Mouse (Mus musculus) myocyte (in vitro differentiated cells): ENCODE measurements around the gene Cdh5. TPM values are rescaled to one million over a fixed set of nuclear protein-coding genes. Genes with fewer than 3 reads are reported as not detected.
"Not testable (repeated sequence)": the region's sequence is repeated elsewhere in the genome, so short reads cannot be mapped to it uniquely, and the experiment has no call there.

Experiments used
- H3K27me3 ChIP-seq: one replicate; pipeline ENCODE4 v1.6.1; 2011; ENCODE audit not compliant: control insufficient read depth, insufficient read depth, insufficient read length
- H3K36me3 ChIP-seq: one replicate; pipeline ENCODE4 v1.6.1; 2011; ENCODE audit not compliant: control insufficient read depth, insufficient read depth
- H3K4me2 ChIP-seq: one replicate; pipeline ENCODE4 v1.6.1; 2011; ENCODE audit warnings: low read depth, control low read depth
- H3K4me3 ChIP-seq: one replicate; pipeline ENCODE4 v1.5.1; 2011; ENCODE audit warnings: mild to moderate bottlenecking, control low read depth, moderate library complexity
- H3K79me2 ChIP-seq: one replicate; pipeline ENCODE4 v1.6.1; 2011; ENCODE audit not compliant: control insufficient read depth, insufficient read depth
- H3ac ChIP-seq: one replicate; pipeline ENCODE4 v1.6.1; 2011; ENCODE audit not compliant: control insufficient read depth, insufficient read length
- CEBPB ChIP-seq: IDR thresholded peaks from 2 replicates; pipeline ENCODE4 v1.6.1; 2011; ENCODE audit warnings: mild to moderate bottlenecking, moderate library complexity; ENCODE audit not compliant: poor library complexity, insufficient read depth, severe bottlenecking
- E2F4 ChIP-seq: IDR thresholded peaks from one replicate; pipeline ENCODE4 v1.6.1; 2011; ENCODE audit warnings: mild to moderate bottlenecking, control low read depth, moderate library complexity; ENCODE audit not compliant: insufficient read depth
- MAX ChIP-seq: IDR thresholded peaks from one replicate; pipeline ENCODE4 v1.6.1; 2011; ENCODE audit warnings: low read depth, mild to moderate bottlenecking, control low read depth
- MYOD1 ChIP-seq, 3 experiments: IDR thresholded peaks; one replicate each; pipeline ENCODE4 v1.6.1; 2011; ENCODE audit warnings: control low read depth in 2 of 3, low read depth in 2 of 3, mild to moderate bottlenecking in 2 of 3, moderate library complexity in 1 of 3; ENCODE audit not compliant: insufficient read length in 2 of 3, control insufficient read depth in 1 of 3
- MYOG ChIP-seq, 3 experiments: IDR thresholded peaks; one replicate each; pipeline ENCODE4 v1.6.1; 2011; ENCODE audit warnings: control low read depth in 2 of 3, low read depth in 2 of 3, mild to moderate bottlenecking in 2 of 3; ENCODE audit not compliant: insufficient read length in 2 of 3, control insufficient read depth in 1 of 3, insufficient read depth in 1 of 3
- POLR2A ChIP-seq: IDR thresholded peaks from one replicate; pipeline ENCODE4 v1.6.1; 2011; ENCODE audit warnings: low read depth, mild to moderate bottlenecking, control low read depth, moderate library complexity; ENCODE audit not compliant: insufficient read length
- POLR2AphosphoS2 ChIP-seq: IDR thresholded peaks from one replicate; pipeline ENCODE4 v1.6.1; 2011; ENCODE audit warnings: low read depth, control low read depth; ENCODE audit not compliant: insufficient read length
- REST ChIP-seq: IDR thresholded peaks from one replicate; pipeline ENCODE4 v1.6.1; 2011; ENCODE audit warnings: mild to moderate bottlenecking, control low read depth, moderate library complexity; ENCODE audit not compliant: insufficient read depth, insufficient read length
- SRF ChIP-seq: IDR thresholded peaks from one replicate; pipeline ENCODE4 v1.6.1; 2011; ENCODE audit warnings: low read depth; ENCODE audit not compliant: control insufficient read depth, insufficient read length
- TCF12 ChIP-seq: IDR thresholded peaks from one replicate; pipeline ENCODE4 v1.6.1; 2011; ENCODE audit warnings: mild to moderate bottlenecking, control low read depth; ENCODE audit not compliant: poor library complexity, insufficient read depth, severe bottlenecking
- TCF3 ChIP-seq: IDR thresholded peaks from one replicate; pipeline ENCODE4 v1.6.1; 2011; ENCODE audit warnings: low read depth, control low read depth; ENCODE audit not compliant: insufficient read length
- USF1 ChIP-seq: IDR thresholded peaks from one replicate; pipeline ENCODE4 v1.6.1; 2011; ENCODE audit warnings: low read depth, mild to moderate bottlenecking, control low read depth, moderate library complexity
- polyA plus RNA-seq: library from polyadenylated mRNA; unstranded; fragments of >200 nt; fragmentation: generic; extraction: Trizol; gene quantifications from one replicate; pipeline ENCODE4 v1.2.1, GENCODE M21; 2012; ENCODE audit warnings: missing spikeins

Gene Cdh5
- polyA plus RNA-seq, 1 experiment = 0.11 TPM

GRCm38 (mm10) chr8:104065223-104065622 is 36.2 kb upstream of the Cdh5 start:
- no peaks in the 10 kb centered on the region for H3K36me3 ChIP-seq
- H3K4me2 ChIP-seq = no peak overlapping the region
- no peak overlapping the region for H3K4me3 ChIP-seq
- H3K27me3 ChIP-seq = no peaks in the 10 kb centered on the region
- no peak overlapping the region for H3ac ChIP-seq
- no peaks in the 10 kb centered on the region for H3K79me2 ChIP-seq
- no peak for TF ChIP-seq POLR2AphosphoS2
- no peak for TF ChIP-seq POLR2A
- no peak for TF ChIP-seq E2F4
- no peak for TF ChIP-seq USF1
- TF ChIP-seq CEBPB = no peak

DNA sequence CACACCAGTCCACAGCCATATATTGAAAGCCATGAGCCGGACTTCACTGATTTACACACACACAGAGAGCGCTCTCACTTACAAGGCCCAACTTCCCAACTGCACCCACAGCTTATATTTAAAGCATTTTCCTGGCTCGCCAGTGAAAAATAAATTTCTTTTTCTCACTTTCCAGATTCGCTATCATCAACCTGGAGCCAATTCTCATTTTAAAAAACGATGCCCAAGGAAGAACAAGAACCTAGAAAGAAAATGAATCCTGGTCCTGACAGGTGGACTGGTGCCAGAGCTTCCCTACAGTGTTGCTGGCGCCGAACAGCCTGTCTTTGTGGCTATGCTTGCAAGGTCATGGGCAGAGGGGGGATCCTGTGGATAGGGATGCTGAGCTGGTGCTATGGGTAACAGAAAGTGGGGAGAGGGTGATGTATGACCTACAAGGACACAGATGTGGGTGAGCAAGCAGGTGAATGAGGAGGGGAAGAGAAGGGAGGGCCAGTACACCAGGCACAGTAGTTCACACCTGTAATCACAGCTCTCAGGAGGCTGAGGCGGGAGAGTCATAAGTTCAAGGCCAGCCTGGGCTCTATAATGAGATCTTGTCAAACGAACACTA is 35.4 kb upstream of the Cdh5 start:
- TF ChIP-seq CEBPB (no peak), POLR2A (no peak), MYOD1 (IDR thresholded peaks at IDR 0.05; ENCODE audit: control insufficient read depth in 1 of 3, insufficient read length in 2 of 3, low read depth in 2 of 3) (no peak), E2F4 (no peak), MYOG (IDR thresholded peaks at IDR 0.05; ENCODE audit: control insufficient read depth in 1 of 3, insufficient read depth in 1 of 3, insufficient read length in 2 of 3, low read depth in 2 of 3) (no peak), TCF3 (no peak), USF1 (no peak), POLR2AphosphoS2 (no peak), MAX (no peak), REST (no peak), TCF12 (no peak)
- Histone ChIP-seq H3K36me3 (no peaks in the 10 kb centered on the region), H3K4me2 (no peak overlapping the region), H3K4me3 (no peak overlapping the region), H3K79me2 (no peaks in the 10 kb centered on the region), H3ac (no peak overlapping the region), H3K27me3 (no peaks in the 10 kb centered on the region)

DNA sequence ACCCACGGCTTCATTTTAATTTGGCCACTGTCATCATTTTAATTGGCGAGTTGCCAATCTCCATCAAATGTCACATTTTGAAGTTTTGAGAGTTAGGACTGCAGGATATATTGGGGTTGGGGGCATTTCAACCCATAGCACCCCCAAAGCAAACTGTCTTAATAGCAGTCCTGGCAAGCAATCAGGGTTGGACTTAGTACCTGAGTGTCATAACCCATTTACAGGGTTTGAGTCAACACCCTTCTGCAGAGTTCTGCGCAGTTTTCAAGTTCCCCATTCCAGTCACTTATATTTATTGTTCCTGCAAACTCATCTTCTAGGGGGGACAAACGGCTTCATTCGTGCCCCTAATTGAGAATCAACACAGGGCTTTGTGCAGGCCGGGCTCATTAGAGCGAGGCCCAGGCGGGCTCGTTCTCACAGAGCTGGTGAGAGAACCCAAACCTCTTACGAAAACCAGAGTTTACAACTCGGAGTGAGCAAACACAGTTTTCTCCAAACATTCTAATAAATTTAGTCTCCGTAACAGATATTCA is 34.0 kb upstream of the Cdh5 start:
- TF ChIP-seq POLR2AphosphoS2 (no peak), TCF3 (no peak), SRF (no peak), POLR2A (no peak), MYOD1 (IDR thresholded peaks at IDR 0.05; ENCODE audit: control insufficient read depth in 1 of 3, insufficient read length in 2 of 3, low read depth in 2 of 3) (no peak), MYOG (IDR thresholded peaks at IDR 0.05; ENCODE audit: control insufficient read depth in 1 of 3, insufficient read depth in 1 of 3, insufficient read length in 2 of 3, low read depth in 2 of 3) (no peak), REST (no peak), TCF12 (no peak), E2F4 (no peak), CEBPB (no peak), MAX (no peak), USF1 (no peak)
- Histone ChIP-seq H3ac (no peak overlapping the region), H3K79me2 (no peaks in the 10 kb centered on the region), H3K36me3 (no peaks in the 10 kb centered on the region), H3K4me2 (no peak overlapping the region), H3K4me3 (no peak overlapping the region), H3K27me3 (no peaks in the 10 kb centered on the region)

DNA sequence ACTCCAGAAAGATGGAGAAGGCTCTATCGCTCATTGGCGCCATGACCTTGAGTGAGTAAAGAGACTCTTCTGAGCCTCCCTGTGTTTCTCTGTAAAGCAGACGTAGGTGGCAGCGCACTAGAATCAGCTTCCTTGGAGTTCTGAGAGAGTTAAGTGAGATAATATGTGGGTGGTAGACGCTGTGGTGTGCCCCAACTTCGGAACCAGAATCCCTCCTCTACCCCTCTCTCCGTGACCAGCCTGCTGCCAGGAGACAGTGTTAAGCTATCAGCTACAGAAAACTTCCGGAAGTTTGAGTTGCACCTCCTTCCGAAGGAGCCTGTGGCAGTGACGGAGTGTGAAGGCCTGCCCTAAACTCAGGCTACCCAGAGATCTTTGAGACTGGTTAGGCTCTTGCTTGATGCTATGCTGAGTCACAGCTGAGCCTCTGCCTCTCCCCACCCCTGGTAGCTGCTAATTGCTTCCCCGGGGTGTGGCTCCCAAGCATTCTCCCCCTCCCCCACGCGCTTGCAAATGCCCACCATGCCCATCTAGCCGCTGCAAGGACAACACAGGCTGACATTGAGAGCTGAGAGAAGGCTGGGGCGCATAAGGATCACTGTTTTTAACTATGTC is 32.9 kb upstream of the Cdh5 start:
- no peak for TF ChIP-seq REST
- TF ChIP-seq MYOG (IDR thresholded peaks at IDR 0.05; ENCODE audit: control insufficient read depth in 1 of 3, insufficient read depth in 1 of 3, insufficient read length in 2 of 3, low read depth in 2 of 3) = no peak
- no peak for TF ChIP-seq CEBPB
- TF ChIP-seq POLR2A = no peak
- no peak for TF ChIP-seq TCF3
- no peak for TF ChIP-seq MAX
- TF ChIP-seq USF1 = no peak
- TF ChIP-seq SRF = no peak
- H3K79me2 ChIP-seq = no peaks in the 10 kb centered on the region
- no peak overlapping the region for H3ac ChIP-seq
- H3K4me3 ChIP-seq = no peak overlapping the region
- H3K36me3 ChIP-seq = no peaks in the 10 kb centered on the region
- H3K4me2 ChIP-seq = no peak overlapping the region
- H3K27me3 ChIP-seq = no peaks in the 10 kb centered on the region

GRCm38 (mm10) chr8:104070201-104070865 is 31.1 kb upstream of the Cdh5 start:
- H3K27me3 ChIP-seq, H3K36me3 ChIP-seq, H3ac ChIP-seq, H3K4me2 ChIP-seq, H3K4me3 ChIP-seq, H3K79me2 ChIP-seq: not testable (repeated sequence)
